Mouse (Mus musculus) megakaryocyte, embryonic 14.5 days (primary cell): Measurements from ENCODE around the gene Wdfy4.

Experiments
- FLI1 ChIP-seq: IDR thresholded peaks from 2 replicates; pipeline ENCODE4 v1.6.1; 2012; ENCODE audit warnings: low read length, inconsistent platforms, mixed read lengths
- GATA1 ChIP-seq: IDR thresholded peaks from 3 replicates; pipeline ENCODE4 v1.6.1; 2012; ENCODE audit warnings: mixed read lengths, low read length, inconsistent platforms, borderline replicate concordance

DNA sequence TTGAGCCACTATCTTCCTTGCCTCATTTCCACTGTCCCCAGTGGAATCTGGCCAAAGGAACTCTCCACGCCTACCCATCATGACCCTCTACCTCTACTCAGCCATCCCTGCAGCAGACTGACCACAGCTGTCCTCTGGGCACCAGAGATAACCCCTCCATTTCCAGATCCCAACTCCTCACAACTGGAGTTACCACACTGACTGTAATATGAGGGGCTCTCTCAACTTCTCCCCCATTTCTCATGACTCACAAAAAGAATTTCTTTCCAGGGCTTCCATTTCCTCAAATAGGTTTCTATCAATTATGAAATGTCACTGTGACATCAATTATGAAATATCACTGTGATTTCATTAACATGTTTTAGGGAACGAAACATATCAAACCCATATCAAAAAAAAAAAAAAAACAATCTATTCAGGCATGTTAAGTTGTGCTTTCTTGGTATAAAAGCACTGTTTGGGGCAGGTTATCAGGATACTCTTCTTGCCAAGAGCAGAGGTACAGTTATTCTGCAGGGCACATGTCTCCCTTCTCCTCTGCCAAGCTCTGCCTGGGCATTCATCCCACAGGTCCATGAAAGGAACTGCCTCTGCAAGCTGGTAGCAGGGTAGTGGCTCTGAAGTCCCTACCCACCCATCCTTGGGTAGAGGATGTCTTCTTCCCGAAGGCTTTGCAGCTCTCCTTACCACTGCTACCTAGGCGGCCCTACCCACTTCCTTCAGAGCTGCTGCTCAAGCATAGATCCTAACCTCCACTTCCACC is 10.1 kb downstream of the Wdfy4 start:
- TF ChIP-seq GATA1: no peak
- no peak for TF ChIP-seq FLI1
